Mouse (Mus musculus): ENCODE measurements around the gene Krt79. TPM values are rescaled to one million over a fixed set of nuclear protein-coding genes. Genes with fewer than 3 reads are reported as not detected.

Gene Krt79
- polyA plus RNA-seq, 1 experiment from 2014 or later = 0.83 TPM

GRCm38 (mm10) chr15:101945430-101945829, 5.3 kb upstream of the Krt79 start:
- no peak overlapping the region for H3K27ac ChIP-seq (ENCODE audit: low read depth, low read length)
- H3K9ac ChIP-seq (ENCODE audit: low read depth, low read length) = no peak overlapping the region
- 100% methylated on average over 1 of the region's 1 CpGs for WGBS
- H3K4me2 ChIP-seq (ENCODE audit: low read length) = no peak overlapping the region
- no peaks in the 10 kb centered on the region for H3K27me3 ChIP-seq (replicated peaks; ENCODE audit: control insufficient read depth, insufficient read depth, low read length)
- no peaks in the 10 kb centered on the region for H3K36me3 ChIP-seq (ENCODE audit: control insufficient read depth, insufficient read depth, low read length)
- H3K4me3 ChIP-seq (ENCODE audit: low read length) = no peak overlapping the region
- H3K4me1 ChIP-seq (ENCODE audit: control insufficient read depth, insufficient read depth, low read depth, low read length) = no peaks in the 10 kb centered on the region
- no peaks in the 10 kb centered on the region for H3K9me3 ChIP-seq (ENCODE audit: control insufficient read depth, low read length)
- no peak for ATAC-seq

DNA sequence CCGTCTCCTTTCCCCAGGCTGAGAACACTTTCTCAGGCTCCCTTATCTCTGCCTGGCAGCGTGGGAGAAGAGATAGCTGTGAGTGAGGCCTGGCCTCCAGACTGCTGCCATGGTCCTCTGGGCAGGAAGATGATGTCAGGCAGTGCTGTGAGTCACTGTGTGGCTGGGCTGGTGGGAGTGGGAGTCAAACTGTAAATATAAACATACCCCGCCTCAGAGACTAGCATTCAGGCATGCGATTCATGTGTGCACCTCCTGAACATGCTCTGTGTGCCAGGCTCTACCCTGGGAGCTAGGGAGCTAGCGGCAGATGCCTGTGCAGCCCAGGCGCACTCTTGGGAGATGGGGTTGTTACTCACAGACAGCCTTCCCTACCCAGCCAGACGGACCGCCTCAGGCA, 1.8 kb upstream of the Krt79 start:
- ATAC-seq = no peak
- Histone ChIP-seq H3K27ac (ENCODE audit: low read depth, low read length) (no peak overlapping the region), H3K27me3 (replicated peaks; ENCODE audit: control insufficient read depth, insufficient read depth, low read length) (no peaks in the 10 kb centered on the region), H3K9me3 (ENCODE audit: control insufficient read depth, low read length) (no peaks in the 10 kb centered on the region), H3K9ac (ENCODE audit: low read depth, low read length) (no peak overlapping the region), H3K4me3 (ENCODE audit: low read length) (no peak overlapping the region), H3K4me2 (ENCODE audit: low read length) (no peak overlapping the region), H3K36me3 (ENCODE audit: control insufficient read depth, insufficient read depth, low read length) (no peaks in the 10 kb centered on the region), H3K4me1 (ENCODE audit: control insufficient read depth, insufficient read depth, low read depth, low read length) (no peaks in the 10 kb centered on the region)
- WGBS = 63% methylated on average over 8 of the region's 8 CpGs

GRCm38 (mm10) chr15:101938600-101939308, 1.4 kb downstream of the Krt79 start:
- no peaks in the 10 kb centered on the region for H3K36me3 ChIP-seq (ENCODE audit: control insufficient read depth, insufficient read depth, low read length)
- no peaks in the 10 kb centered on the region for H3K9me3 ChIP-seq (ENCODE audit: control insufficient read depth, low read length)
- 88% methylated on average over 9 of the region's 9 CpGs for WGBS
- H3K4me2 ChIP-seq (ENCODE audit: low read length) = no peak overlapping the region
- H3K9ac ChIP-seq (ENCODE audit: low read depth, low read length) = no peak overlapping the region
- no peak overlapping the region for H3K4me3 ChIP-seq (ENCODE audit: low read length)
- no peak overlapping the region for H3K27ac ChIP-seq (ENCODE audit: low read depth, low read length)
- no peaks in the 10 kb centered on the region for H3K4me1 ChIP-seq (ENCODE audit: control insufficient read depth, insufficient read depth, low read depth, low read length)
- no peaks in the 10 kb centered on the region; the same call in 1 of the 2 replicates for H3K27me3 ChIP-seq (replicated peaks; ENCODE audit: control insufficient read depth, insufficient read depth, low read length)
- ATAC-seq = no peak

- no peak overlapping the region for H3K4me2 ChIP-seq (ENCODE audit: low read length)
- H3K9me3 ChIP-seq (ENCODE audit: control insufficient read depth, low read length) = no peaks in the 10 kb centered on the region
- no peaks in the 10 kb centered on the region for H3K36me3 ChIP-seq (ENCODE audit: control insufficient read depth, insufficient read depth, low read length)
- no peak for ATAC-seq
- no peaks in the 10 kb centered on the region; the same call in 1 of the 2 replicates for H3K27me3 ChIP-seq (replicated peaks; ENCODE audit: control insufficient read depth, insufficient read depth, low read length)
- no peak overlapping the region for H3K4me3 ChIP-seq (ENCODE audit: low read length)
- H3K4me1 ChIP-seq (ENCODE audit: control insufficient read depth, insufficient read depth, low read depth, low read length) = no peaks in the 10 kb centered on the region; the same call in 1 of the 2 replicates
- WGBS = 83% methylated on average over 6 of the region's 6 CpGs
- H3K27ac ChIP-seq (ENCODE audit: low read depth, low read length) = no peak overlapping the region
- no peak overlapping the region for H3K9ac ChIP-seq (ENCODE audit: low read depth, low read length)
These were observed 7.1 kb downstream of the Krt79 start for GRCm38 (mm10) chr15:101933024-101933423.

- no peak overlapping the region for H3K9ac ChIP-seq (ENCODE audit: low read depth, low read length)
These were observed 10.5 kb downstream of the Krt79 start for GRCm38 (mm10) chr15:101929666-101930065.

GRCm38 (mm10) chr15:101929087-101929486, 11.0 kb downstream of the Krt79 start:
- Histone ChIP-seq H3K36me3 (ENCODE audit: control insufficient read depth, insufficient read depth, low read length) (no peaks in the 10 kb centered on the region), H3K27me3 (replicated peaks; ENCODE audit: control insufficient read depth, insufficient read depth, low read length) (no peaks in the 10 kb centered on the region), H3K4me2 (ENCODE audit: low read length) (no peak overlapping the region), H3K9me3 (ENCODE audit: control insufficient read depth, low read length) (no peaks in the 10 kb centered on the region), H3K9ac (ENCODE audit: low read depth, low read length) (no peak overlapping the region), H3K27ac (ENCODE audit: low read depth, low read length) (no peak overlapping the region), H3K4me1 (ENCODE audit: control insufficient read depth, insufficient read depth, low read depth, low read length) (no peaks in the 10 kb centered on the region; the same call in 1 of the 2 replicates), H3K4me3 (ENCODE audit: low read length) (no peak overlapping the region)
- no peak for ATAC-seq
- 26% methylated on average over 9 of the region's 9 CpGs for WGBS

More at GRCm38 (mm10) chr15:101929666-101930065, 10.5 kb downstream of the Krt79 start:
- no peak for ATAC-seq
- 5% methylated on average over 17 of the region's 17 CpGs for WGBS
- H3K36me3 ChIP-seq (ENCODE audit: control insufficient read depth, insufficient read depth, low read length) = no peaks in the 10 kb centered on the region
- H3K4me2 ChIP-seq (ENCODE audit: low read length) = peak overlapping the region; percentile 40
- H3K27ac ChIP-seq (ENCODE audit: low read depth, low read length) = no peak overlapping the region
- no peak overlapping the region for H3K4me3 ChIP-seq (ENCODE audit: low read length)
- no peaks in the 10 kb centered on the region for H3K9me3 ChIP-seq (ENCODE audit: control insufficient read depth, low read length)
- H3K27me3 ChIP-seq (replicated peaks; ENCODE audit: control insufficient read depth, insufficient read depth, low read length) = no peaks in the 10 kb centered on the region
- no peaks in the 10 kb centered on the region; the same call in 1 of the 2 replicates for H3K4me1 ChIP-seq (ENCODE audit: control insufficient read depth, insufficient read depth, low read depth, low read length)

DNA sequence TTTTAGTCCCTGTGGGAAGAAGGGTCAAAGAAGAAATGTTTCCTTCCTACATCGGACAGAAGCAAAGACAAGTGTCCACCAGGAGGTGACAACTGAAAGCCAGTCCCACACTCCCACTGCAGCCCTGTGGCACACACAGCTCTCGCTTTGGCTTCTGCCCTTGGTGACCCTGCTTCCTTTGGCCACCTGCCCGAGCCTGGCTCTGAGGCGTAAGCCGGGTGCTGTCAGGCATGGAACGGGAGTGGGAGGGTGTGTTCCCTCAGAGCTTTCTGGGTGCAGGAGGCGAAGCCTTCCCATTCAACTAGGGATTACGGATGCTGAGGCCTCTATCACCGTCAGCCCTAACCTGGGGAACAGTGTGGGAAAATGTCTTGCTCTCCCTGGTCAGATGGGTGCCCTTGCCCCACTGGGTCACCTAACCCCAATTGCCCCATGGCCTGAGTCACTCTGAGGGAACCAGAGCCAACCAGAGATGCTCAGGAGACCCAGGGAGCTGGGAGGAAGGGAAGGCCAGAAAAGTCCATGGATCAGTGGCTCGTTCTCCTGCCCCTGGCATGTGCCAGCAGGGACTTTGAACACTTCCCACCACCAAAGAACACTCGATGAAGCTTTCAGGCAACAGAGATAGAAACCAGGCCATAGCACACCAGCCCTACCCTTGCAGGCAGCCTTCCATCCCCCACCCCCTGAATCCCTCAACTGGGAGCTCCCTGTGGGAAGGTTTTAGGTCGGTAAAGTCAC, 12.6 kb downstream of the Krt79 start:
- ATAC-seq = no peak
- H3K27ac ChIP-seq (ENCODE audit: low read depth, low read length) = no peak overlapping the region
- no peak overlapping the region for H3K4me2 ChIP-seq (ENCODE audit: low read length)
- H3K36me3 ChIP-seq (ENCODE audit: control insufficient read depth, insufficient read depth, low read length) = no peaks in the 10 kb centered on the region
- H3K9me3 ChIP-seq (ENCODE audit: control insufficient read depth, low read length) = no peaks in the 10 kb centered on the region
- WGBS = 70% methylated on average over 12 of the region's 12 CpGs
- H3K27me3 ChIP-seq (replicated peaks; ENCODE audit: control insufficient read depth, insufficient read depth, low read length) = no peaks in the 10 kb centered on the region
- H3K9ac ChIP-seq (ENCODE audit: low read depth, low read length) = no peak overlapping the region
- H3K4me3 ChIP-seq (ENCODE audit: low read length) = no peak overlapping the region
- H3K4me1 ChIP-seq (ENCODE audit: control insufficient read depth, insufficient read depth, low read depth, low read length) = no peaks in the 10 kb centered on the region; the same call in 1 of the 2 replicates

DNA sequence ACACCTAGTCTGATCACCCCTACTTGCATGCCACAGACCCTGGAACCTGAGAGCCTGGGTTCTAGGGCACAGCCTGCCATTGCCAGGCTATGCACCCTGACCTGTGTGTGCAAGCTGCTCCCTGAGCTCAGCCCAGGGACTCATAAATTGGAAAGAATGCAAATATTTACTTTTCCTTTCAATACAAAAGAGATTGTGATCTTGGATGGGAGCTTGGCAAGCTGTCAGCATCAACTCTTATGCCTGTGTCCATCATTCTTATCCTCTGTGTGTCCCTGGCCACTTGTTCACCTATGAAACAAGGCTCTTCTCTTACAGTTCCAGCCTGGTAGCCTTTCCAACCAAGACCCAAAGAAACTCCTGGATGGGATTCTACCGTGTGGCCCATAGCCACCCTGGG, 15.1 kb downstream of the Krt79 start:
- H3K9ac ChIP-seq (ENCODE audit: low read depth, low read length) = no peak overlapping the region
- no peak for ATAC-seq
- H3K4me2 ChIP-seq (ENCODE audit: low read length) = no peak overlapping the region
- no peaks in the 10 kb centered on the region for H3K27me3 ChIP-seq (replicated peaks; ENCODE audit: control insufficient read depth, insufficient read depth, low read length)
- no peak overlapping the region for H3K27ac ChIP-seq (ENCODE audit: low read depth, low read length)
- 81% methylated on average over 1 of the region's 1 CpGs for WGBS
- H3K9me3 ChIP-seq (ENCODE audit: control insufficient read depth, low read length) = no peaks in the 10 kb centered on the region
- no peaks in the 10 kb centered on the region; the same call in 1 of the 2 replicates for H3K4me1 ChIP-seq (ENCODE audit: control insufficient read depth, insufficient read depth, low read depth, low read length)
- H3K36me3 ChIP-seq (ENCODE audit: control insufficient read depth, insufficient read depth, low read length) = no peaks in the 10 kb centered on the region
- no peak overlapping the region for H3K4me3 ChIP-seq (ENCODE audit: low read length)

- Histone ChIP-seq H3K4me2 (ENCODE audit: low read length) (no peak within 1 kb of the TSS), H3K36me3 (ENCODE audit: control insufficient read depth, insufficient read depth, low read length) (no peaks in the 10 kb centered on the region), H3K9ac (ENCODE audit: low read depth, low read length) (no peak within 1 kb of the TSS), H3K4me1 (ENCODE audit: control insufficient read depth, insufficient read depth, low read depth, low read length) (no peaks in the 10 kb centered on the region; the same call in 1 of the 2 replicates), H3K27me3 (replicated peaks; ENCODE audit: control insufficient read depth, insufficient read depth, low read length) (no peaks in the 10 kb centered on the region), H3K9me3 (ENCODE audit: control insufficient read depth, low read length) (no peaks in the 10 kb centered on the region), H3K27ac (ENCODE audit: low read depth, low read length) (no peak within 1 kb of the TSS), H3K4me3 (ENCODE audit: low read length) (no peak within 1 kb of the TSS)
- no peak for ATAC-seq
- WGBS = 78% methylated on average over 10 of the region's 11 CpGs
These were observed 15.5 kb downstream of the Krt79 start, which contains the start of gene Krt4 for GRCm38 (mm10) chr15:101924635-101925034. TSS of gene Krt4 (minus strand) at chr15:101924735.
